Mouse (Mus musculus) G1E (cell line): ENCODE measurements around the gene Gm10097. TPM values are rescaled to one million over a fixed set of nuclear protein-coding genes. Genes with fewer than 3 reads are reported as not detected.

Experiments used
- ATAC-seq: 2 replicates; pipeline ENCODE4 v1.8.0; 2016; ENCODE audit warnings: mild to moderate bottlenecking; ENCODE audit not compliant: insufficient number of reproducible peaks, poor library complexity, low FRiP score, severe bottlenecking; ENCODE audit errors: extremely low read depth
- DNase-seq: peaks from one replicate; pipeline ENCODE4 v3.0.0; 2012; ENCODE audit warnings: low spot score
- H3K27me3 ChIP-seq: 2 replicates; pipeline ENCODE4 v1.6.1; 2012; ENCODE audit warnings: mild to moderate bottlenecking, low read length, inconsistent platforms; ENCODE audit not compliant: insufficient read depth
- H3K36me3 ChIP-seq: replicated peaks from 2 replicates; pipeline ENCODE3; 2012; ENCODE audit warnings: mild to moderate bottlenecking, inconsistent platforms
- H3K4me1 ChIP-seq: 2 replicates; pipeline ENCODE4 v1.6.1; 2012; ENCODE audit warnings: low read depth, low read length, inconsistent platforms, mixed read lengths; ENCODE audit not compliant: insufficient read depth
- H3K4me3 ChIP-seq: 2 replicates; pipeline ENCODE4 v1.5.1; 2012; ENCODE audit warnings: low read depth, mild to moderate bottlenecking, inconsistent platforms, low read length, moderate library complexity, mixed read lengths
- H3K9me3 ChIP-seq: replicated peaks from 2 replicates; pipeline ENCODE4 v1.6.1; 2012; ENCODE audit warnings: inconsistent platforms
- CTCF ChIP-seq: IDR thresholded peaks from 2 replicates; pipeline ENCODE4 v1.5.1; 2012; ENCODE audit warnings: low read depth, low read length, inconsistent platforms, mixed read lengths
- GATA1 ChIP-seq: IDR thresholded peaks from 2 replicates; pipeline ENCODE4 v1.6.1; 2012; ENCODE audit warnings: borderline replicate concordance, low read length, inconsistent platforms, mixed read lengths
- GATA2 ChIP-seq: IDR thresholded peaks from 2 replicates; pipeline ENCODE4 v1.6.1; 2012; ENCODE audit warnings: low read depth, low read length, inconsistent platforms, borderline replicate concordance
- POLR2AphosphoS5 ChIP-seq: IDR thresholded peaks from 2 replicates; pipeline ENCODE4 v1.6.1; 2012; ENCODE audit warnings: low read depth, low read length, inconsistent platforms; ENCODE audit not compliant: insufficient replicate concordance
- TAL1 ChIP-seq: conservative IDR thresholded peaks from 2 replicates; pipeline ENCODE4 v1.6.1; 2012; ENCODE audit warnings: low read depth, low read length, inconsistent platforms, mixed read lengths
- polyA plus RNA-seq: library from polyadenylated mRNA; stranded (reverse); fragments of >175 nt; gene quantifications from 2 replicates; pipeline ENCODE4 v1.2.3, GENCODE M21; 2012
- total RNA-seq, 2 experiments: library from RNA; stranded (forward) in 1 of 2; stranded (reverse) in 1 of 2; fragments of 200-1000 nt in 1 of 2; fragments of >200 nt in 1 of 2; fragmentation: Nextera tagmentation in 1 of 2; gene quantifications; 2 replicates each; pipeline ENCODE4 v1.2.3; 2014 to 2017

The Gm10097 gene
- total and polyA plus RNA-seq, 3 experiments = 0.27 TPM; not detected in 2

- ATAC-seq (no peak), DNase-seq (no peak)
- no peaks in the 10 kb centered on the region for H3K9me3 ChIP-seq
- H3K4me3 ChIP-seq = no peak overlapping the region
- TF ChIP-seq CTCF (no peak), GATA1 (no peak), POLR2AphosphoS5 (no peak), GATA2 (no peak), TAL1 (no peak)
- peaks cover 32% of the 10 kb centered on the region for H3K36me3 ChIP-seq
- H3K4me1 ChIP-seq = no peaks in the 10 kb centered on the region
- no peaks in the 10 kb centered on the region for H3K27me3 ChIP-seq
Observed at GRCm38 (mm10) chr10:5072054-5072453, 3.1 kb downstream of the Gm10097 start.

DNA sequence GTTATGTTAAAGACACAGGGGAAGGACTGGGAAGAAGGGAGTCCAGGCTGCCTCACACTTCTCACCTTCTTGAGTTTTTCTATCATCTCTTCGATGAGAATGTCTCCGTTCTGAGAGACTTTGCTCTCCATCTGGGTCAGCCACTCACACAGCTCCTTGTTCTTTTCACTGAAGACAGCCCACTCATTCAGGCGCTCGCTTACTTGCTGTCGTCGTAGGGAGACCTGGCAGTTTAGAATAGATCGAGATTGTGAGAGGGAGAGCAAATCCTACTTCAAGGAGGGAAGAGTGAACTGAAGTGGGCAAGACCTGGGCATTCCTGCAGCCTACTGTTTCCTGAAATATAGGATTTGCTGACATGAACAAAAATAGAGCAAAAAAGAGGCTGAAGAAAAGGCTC is 6.7 kb downstream of the Gm10097 start:
- H3K4me3 ChIP-seq = no peak overlapping the region
- H3K36me3 ChIP-seq = peaks cover 22% of the 10 kb centered on the region
- no peaks in the 10 kb centered on the region for H3K4me1 ChIP-seq
- no peak for DNase-seq
- no peak for ATAC-seq
- TF ChIP-seq TAL1 (no peak), CTCF (no peak), POLR2AphosphoS5 (no peak), GATA2 (no peak), GATA1 (no peak)
- no peaks in the 10 kb centered on the region for H3K9me3 ChIP-seq
- H3K27me3 ChIP-seq = no peaks in the 10 kb centered on the region

GRCm38 (mm10) chr10:5079945-5080468 is 11.0 kb downstream of the Gm10097 start:
- no peak for DNase-seq
- no peak overlapping the region for H3K4me3 ChIP-seq
- no peaks in the 10 kb centered on the region for H3K9me3 ChIP-seq
- H3K27me3 ChIP-seq = no peaks in the 10 kb centered on the region
- no peaks in the 10 kb centered on the region for H3K4me1 ChIP-seq
- H3K36me3 ChIP-seq = peaks cover 16% of the 10 kb centered on the region
- ATAC-seq = 0 out of 2 replicates have a peak, but pooled peaks have one; percentile 8
- TF ChIP-seq POLR2AphosphoS5 = no peak
- TF ChIP-seq GATA2 = no peak
- no peak for TF ChIP-seq TAL1
- no peak for TF ChIP-seq CTCF
- TF ChIP-seq GATA1 = no peak

DNA sequence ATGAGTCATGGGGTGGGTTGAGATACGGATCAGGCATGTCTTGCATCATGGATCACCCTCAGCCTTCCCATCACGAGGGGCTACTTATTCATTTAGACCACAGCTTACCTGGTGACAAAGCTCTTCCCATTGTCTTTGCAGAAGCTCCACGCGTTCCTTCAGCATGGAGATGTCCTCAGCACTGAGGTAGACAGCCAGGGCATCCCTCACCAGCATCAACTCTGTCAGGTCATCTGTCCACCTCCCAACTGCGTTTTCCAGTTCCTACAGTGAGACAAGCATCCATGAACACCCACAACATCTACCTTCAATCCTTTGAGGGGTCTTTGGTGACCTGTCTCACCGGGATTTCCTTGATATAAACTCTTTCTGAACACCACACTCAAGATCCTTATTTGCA is 14.7 kb downstream of the Gm10097 start:
- H3K36me3 ChIP-seq = peaks cover 17% of the 10 kb centered on the region
- H3K9me3 ChIP-seq = no peaks in the 10 kb centered on the region
- no peak overlapping the region for H3K4me3 ChIP-seq
- TF ChIP-seq GATA1 = no peak
- no peak for TF ChIP-seq CTCF
- no peak for TF ChIP-seq GATA2
- TF ChIP-seq POLR2AphosphoS5 = no peak
- TF ChIP-seq TAL1 = no peak
- DNase-seq (no peak), ATAC-seq (no peak)
- H3K27me3 ChIP-seq = no peaks in the 10 kb centered on the region
- no peaks in the 10 kb centered on the region for H3K4me1 ChIP-seq

- no peak overlapping the region for H3K4me3 ChIP-seq
- H3K9me3 ChIP-seq = no peaks in the 10 kb centered on the region
- no peaks in the 10 kb centered on the region for H3K4me1 ChIP-seq
- ATAC-seq (no peak), DNase-seq (no peak)
- H3K27me3 ChIP-seq = no peaks in the 10 kb centered on the region
- H3K36me3 ChIP-seq = peaks cover 14% of the 10 kb centered on the region
- TF ChIP-seq TAL1 (no peak), POLR2AphosphoS5 (no peak), GATA1 (no peak), CTCF (no peak), GATA2 (no peak)
Observed at GRCm38 (mm10) chr10:5085792-5086191, 16.8 kb downstream of the Gm10097 start.

DNA sequence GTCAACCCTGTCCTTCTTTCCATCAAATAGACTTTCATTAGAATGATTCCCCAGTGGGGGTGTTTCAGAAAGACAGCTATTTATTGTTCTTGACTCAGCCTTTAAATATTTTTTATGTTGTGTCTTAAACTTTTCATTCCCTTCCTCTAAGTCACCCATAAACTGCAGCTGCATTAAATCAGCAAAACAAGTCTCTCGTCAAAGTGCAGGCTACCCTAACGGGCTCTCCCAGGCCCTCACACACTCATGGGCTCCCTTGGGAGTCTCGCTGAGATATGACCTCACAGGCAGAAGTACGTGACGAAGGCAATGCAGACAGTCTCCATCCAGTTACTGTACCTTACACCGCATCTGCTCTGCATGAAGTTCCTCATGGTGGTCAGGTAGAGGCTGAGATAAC is 17.3 kb downstream of the Gm10097 start:
- H3K4me1 ChIP-seq = no peaks in the 10 kb centered on the region
- H3K36me3 ChIP-seq = peaks cover 14% of the 10 kb centered on the region
- no peak for DNase-seq

More for the DNA sequence above, 17.3 kb downstream of the Gm10097 start:
- no peak for ATAC-seq
- Histone ChIP-seq H3K9me3 (no peaks in the 10 kb centered on the region), H3K27me3 (no peaks in the 10 kb centered on the region), H3K4me3 (no peak overlapping the region)
- TF ChIP-seq TAL1 (no peak), POLR2AphosphoS5 (no peak), GATA2 (no peak), CTCF (no peak), GATA1 (no peak)
